Mouse (Mus musculus) embryo, embryonic 11 days (tissue): ENCODE results near the gene Tmem135.
"Not testable (repeated sequence)": the region's sequence is repeated elsewhere in the genome, so short reads cannot be mapped to it uniquely, and the experiment has no call there.

Source experiments
- DNase-seq: peaks from one replicate; pipeline ENCODE4 v3.0.0-alpha.2; 2015

Gene Tmem135

GRCm38 (mm10) chr7:89380935-89381705 is 22.9 kb downstream of the Tmem135 start:
- no peak for DNase-seq

- DNase-seq, result no peak
These were observed 32.3 kb downstream of the Tmem135 start for GRCm38 (mm10) chr7:89371623-89372295.

GRCm38 (mm10) chr7:89370917-89371316 is 33.1 kb downstream of the Tmem135 start:
- peak; percentile 40 for DNase-seq

GRCm38 (mm10) chr7:89370086-89370485 is 33.9 kb downstream of the Tmem135 start:
- DNase-seq, result no peak

GRCm38 (mm10) chr7:89367643-89368042 is 36.4 kb downstream of the Tmem135 start:
- DNase-seq, result no peak

GRCm38 (mm10) chr7:89365135-89365880 is 38.7 kb downstream of the Tmem135 start:
- no peak for DNase-seq

GRCm38 (mm10) chr7:89363975-89364374 is 40.0 kb downstream of the Tmem135 start:
- DNase-seq, result no peak

GRCm38 (mm10) chr7:89356307-89356706 is 47.7 kb downstream of the Tmem135 start:
- DNase-seq, result peak; percentile 26

GRCm38 (mm10) chr7:89355519-89356255 is 48.3 kb downstream of the Tmem135 start:
- DNase-seq, result no peak

- no peak for DNase-seq
These were observed 62.0 kb downstream of the Tmem135 start for GRCm38 (mm10) chr7:89342021-89342420.

- no peak for DNase-seq
These were observed 64.2 kb downstream of the Tmem135 start for GRCm38 (mm10) chr7:89339808-89340207.

GRCm38 (mm10) chr7:89339142-89339435 is 64.9 kb downstream of the Tmem135 start:
- no peak for DNase-seq

GRCm38 (mm10) chr7:89338350-89339141 is 65.5 kb downstream of the Tmem135 start:
- peak; percentile 93 for DNase-seq

- DNase-seq, result peak; percentile 41
These were observed 66.2 kb downstream of the Tmem135 start for GRCm38 (mm10) chr7:89337711-89338349.

- DNase-seq, result no peak
These were observed 67.6 kb downstream of the Tmem135 start for GRCm38 (mm10) chr7:89336434-89336833.

GRCm38 (mm10) chr7:89335316-89335715 is 68.7 kb downstream of the Tmem135 start:
- no peak for DNase-seq

- DNase-seq, result no peak
These were observed 74.1 kb downstream of the Tmem135 start for GRCm38 (mm10) chr7:89329896-89330295.

- no peak for DNase-seq
These were observed 76.3 kb downstream of the Tmem135 start for GRCm38 (mm10) chr7:89327731-89328130.

- DNase-seq, result no peak
These were observed 77.3 kb downstream of the Tmem135 start for GRCm38 (mm10) chr7:89326761-89327160.

GRCm38 (mm10) chr7:89326202-89326601 is 77.8 kb downstream of the Tmem135 start:
- DNase-seq, result no peak

- not testable (repeated sequence) for DNase-seq
These were observed 81.3 kb downstream of the Tmem135 start for GRCm38 (mm10) chr7:89322741-89323140.

GRCm38 (mm10) chr7:89319351-89319750 is 84.7 kb downstream of the Tmem135 start:
- no peak for DNase-seq
